Mouse (Mus musculus): ENCODE measurements at regions not wholly inside any gene's neighbourhood (a gene's known extent, or its start where the extent isn't known, plus 50 kb on each side); places are given as distances from the start of the nearest gene placed in this dataset.

DNA sequence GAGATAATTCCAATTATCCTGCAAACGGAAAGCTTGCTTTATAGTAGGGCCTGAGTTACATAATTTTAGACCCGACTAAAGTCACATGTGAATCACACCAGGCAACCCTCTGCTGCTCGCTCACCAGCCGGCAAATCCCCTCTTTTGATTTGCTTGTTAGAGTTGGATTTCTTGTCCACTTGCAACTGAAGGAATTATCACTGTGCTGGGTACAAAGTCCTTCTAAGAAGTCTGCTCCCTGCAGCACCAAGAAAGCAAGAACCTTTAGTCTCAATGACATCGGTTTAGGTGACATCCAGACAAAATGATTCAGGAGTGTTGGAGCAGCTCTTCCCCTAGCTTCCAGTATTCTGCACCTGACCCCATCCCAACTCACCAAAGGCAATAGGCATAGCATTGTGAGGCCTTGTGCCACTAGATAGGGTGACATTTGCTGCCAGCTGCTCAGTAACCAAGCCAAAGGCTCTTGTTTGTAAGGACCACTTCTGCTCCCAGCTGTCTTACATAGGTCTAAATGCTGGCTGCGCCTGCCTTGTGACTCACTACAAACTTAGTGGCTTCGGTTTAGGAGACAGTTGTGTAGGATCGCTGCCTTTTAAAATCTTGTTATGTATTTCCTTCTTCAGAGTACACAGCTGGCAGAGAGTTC lies 189.5 kb upstream of the Rreb1 start:
- ATAC-seq, result peak; percentile 47
- H3K4me1 ChIP-seq (replicated peaks), result no peaks in the 10 kb centered on the region
- H3K36me3 ChIP-seq, result no peaks in the 10 kb centered on the region
- H3K4me3 ChIP-seq (replicated peaks), result no peak overlapping the region
- H3K9ac ChIP-seq, result no peak overlapping the region
- 76% methylated on average over 8 of the region's 8 CpGs for WGBS
- 0 out of 2 replicates have a peak overlapping the region, but pooled peaks have one; percentile 5 for H3K27ac ChIP-seq
- H3K27me3 ChIP-seq (replicated peaks), result no peaks in the 10 kb centered on the region
- no peaks in the 10 kb centered on the region for H3K9me3 ChIP-seq
- H3K4me2 ChIP-seq (replicated peaks), result no peak overlapping the region

DNA sequence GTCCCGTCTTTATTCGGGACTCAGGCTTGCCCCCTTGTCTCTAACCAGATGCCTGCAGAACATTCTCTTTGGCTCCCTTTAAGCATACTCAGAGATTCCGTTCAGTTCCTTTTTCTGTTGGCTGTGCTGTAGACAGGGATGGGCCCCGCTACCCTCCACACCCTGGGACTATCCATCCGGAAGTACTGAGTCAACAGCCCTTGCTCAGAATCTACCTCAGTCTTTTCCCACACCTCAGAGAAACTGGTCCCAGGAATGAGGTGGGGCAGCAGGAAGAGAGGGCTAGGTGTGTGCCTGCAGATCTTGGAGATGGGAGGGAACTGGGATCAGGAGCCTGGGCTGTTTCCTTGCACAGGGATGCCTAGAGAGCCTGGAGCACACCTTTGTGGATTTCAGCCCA lies 186.1 kb upstream of the Rreb1 start:
- Histone ChIP-seq H3K9me3 (no peaks in the 10 kb centered on the region), H3K4me2 (replicated peaks) (no peak overlapping the region), H3K36me3 (no peaks in the 10 kb centered on the region), H3K27me3 (replicated peaks) (no peaks in the 10 kb centered on the region), H3K9ac (no peak overlapping the region), H3K4me1 (replicated peaks) (no peaks in the 10 kb centered on the region), H3K27ac (no peak overlapping the region), H3K4me3 (replicated peaks) (no peak overlapping the region)
- 69% methylated on average over 5 of the region's 5 CpGs for WGBS
- peak; percentile 82 for ATAC-seq

DNA sequence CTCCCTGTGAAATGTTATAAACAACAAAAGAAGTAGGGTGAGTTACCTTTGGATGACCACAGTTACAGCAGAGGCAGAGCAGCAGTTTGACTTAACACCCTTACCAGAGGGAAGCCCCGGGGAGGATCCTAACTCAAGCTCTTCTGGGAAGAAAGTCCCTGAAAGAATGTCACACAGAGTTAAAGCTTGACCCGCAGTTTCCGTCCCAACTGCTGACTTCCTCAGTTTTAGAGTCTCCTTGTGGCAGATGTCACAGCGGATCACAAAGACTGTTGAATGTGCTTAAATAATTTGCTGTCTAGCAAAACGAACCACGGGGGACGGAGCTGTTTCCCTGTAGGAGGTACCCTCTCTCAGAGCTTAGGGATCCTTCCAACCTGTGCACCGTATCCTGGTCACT lies 183.0 kb upstream of the Rreb1 start:
- Histone ChIP-seq H3K27ac (no peak overlapping the region), H3K9ac (no peak overlapping the region), H3K4me2 (replicated peaks) (no peak overlapping the region), H3K27me3 (replicated peaks) (no peaks in the 10 kb centered on the region), H3K36me3 (no peaks in the 10 kb centered on the region), H3K4me1 (replicated peaks) (0 out of 2 replicates have a peak, but pooled peaks cover 4% of the 10 kb centered on the region), H3K4me3 (replicated peaks) (no peak overlapping the region), H3K9me3 (no peaks in the 10 kb centered on the region)
- 43% methylated on average over 8 of the region's 8 CpGs for WGBS
- no peak for ATAC-seq

DNA sequence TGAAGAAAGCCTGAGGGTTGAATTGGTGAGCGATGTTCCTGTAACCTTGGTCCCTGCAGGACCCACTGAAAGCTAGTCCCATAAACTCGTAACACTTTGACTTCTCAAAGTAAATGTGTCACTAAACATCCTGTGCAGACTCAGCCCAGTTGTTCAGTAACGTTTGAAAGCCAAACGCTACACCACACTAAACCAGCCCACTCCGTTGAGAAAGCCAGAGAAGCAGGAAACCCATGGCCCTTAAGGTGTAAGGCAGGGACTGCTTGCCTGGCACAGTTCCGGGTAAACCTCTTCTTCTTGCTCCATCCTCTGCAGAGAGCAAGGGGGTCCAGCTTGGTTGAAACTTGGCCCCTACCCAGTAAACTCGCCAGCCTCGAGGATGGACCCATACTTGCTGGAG lies 180.6 kb upstream of the Rreb1 start:
- 51% methylated on average over 8 of the region's 8 CpGs for WGBS
- ATAC-seq, result peak; percentile 42; the same call in 1 of the 2 replicates
- Histone ChIP-seq H3K27me3 (replicated peaks) (no peaks in the 10 kb centered on the region), H3K4me2 (replicated peaks) (no peak overlapping the region), H3K4me3 (replicated peaks) (no peak overlapping the region), H3K36me3 (no peaks in the 10 kb centered on the region), H3K27ac (no peak overlapping the region), H3K4me1 (replicated peaks) (0 out of 2 replicates have a peak, but pooled peaks cover 4% of the 10 kb centered on the region), H3K9ac (no peak overlapping the region), H3K9me3 (no peaks in the 10 kb centered on the region)

DNA sequence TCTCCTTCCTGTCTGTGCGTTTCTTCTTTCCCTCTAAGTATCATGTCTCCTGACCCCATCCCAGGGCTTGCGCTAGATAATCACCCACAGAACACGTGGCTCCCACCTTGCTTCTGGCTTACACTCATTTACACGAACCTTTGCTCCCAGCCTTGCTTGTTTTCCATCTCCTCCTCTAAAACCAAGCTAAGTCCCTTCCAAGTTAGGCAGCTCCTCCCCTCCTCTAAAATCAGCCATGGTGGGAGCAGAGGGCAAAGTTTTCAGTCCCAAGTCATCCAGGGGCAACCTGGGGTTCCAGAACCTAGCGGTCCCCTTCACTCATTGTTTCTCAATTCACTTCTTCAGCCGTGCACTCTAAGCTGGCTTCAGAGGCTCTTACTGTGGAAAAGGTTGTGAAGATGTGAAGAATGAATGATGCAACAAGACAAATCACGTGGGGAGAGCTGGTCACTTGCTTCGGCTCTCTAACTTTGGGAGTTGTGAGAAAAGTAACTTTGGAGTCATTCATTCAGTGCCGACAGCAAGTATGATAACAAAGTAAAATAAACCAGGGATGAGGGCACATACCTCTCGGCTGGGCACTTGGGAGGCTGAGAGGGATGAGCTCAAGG lies 179.9 kb upstream of the Rreb1 start:
- H3K9ac ChIP-seq, result no peak overlapping the region
- peak; percentile 59; the same call in 1 of the 2 replicates for ATAC-seq
- no peak overlapping the region for H3K4me2 ChIP-seq (replicated peaks)
- H3K36me3 ChIP-seq, result no peaks in the 10 kb centered on the region
- H3K27ac ChIP-seq, result no peak overlapping the region
- no peaks in the 10 kb centered on the region for H3K9me3 ChIP-seq
- H3K27me3 ChIP-seq (replicated peaks), result no peaks in the 10 kb centered on the region
- no peak overlapping the region for H3K4me3 ChIP-seq (replicated peaks)
- WGBS, result 66% methylated on average over 10 of the region's 10 CpGs
- H3K4me1 ChIP-seq (replicated peaks), result 0 out of 2 replicates have a peak, but pooled peaks cover 4% of the 10 kb centered on the region

DNA sequence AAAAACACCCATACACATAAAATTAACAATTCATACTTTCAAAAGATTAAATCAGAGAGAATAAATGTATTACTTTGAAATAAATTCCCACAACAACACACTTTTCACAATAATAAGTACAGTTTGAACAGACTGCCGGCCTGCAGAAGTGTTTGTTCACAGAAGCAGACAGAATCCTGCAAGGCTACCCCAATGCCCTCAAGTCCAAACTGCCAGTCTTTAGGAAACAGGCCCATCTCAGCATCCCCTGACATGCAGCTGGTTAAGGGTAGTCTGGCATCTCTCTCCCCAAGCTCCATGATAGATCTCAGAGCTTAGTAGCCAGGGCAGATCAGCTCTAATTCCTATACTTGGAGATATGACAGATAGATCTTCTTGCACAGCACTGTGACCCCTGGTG lies 178.5 kb upstream of the Rreb1 start:
- H3K27ac ChIP-seq, result no peak overlapping the region
- no peak overlapping the region for H3K9ac ChIP-seq
- H3K36me3 ChIP-seq, result no peaks in the 10 kb centered on the region
- H3K9me3 ChIP-seq, result no peaks in the 10 kb centered on the region
- no peaks in the 10 kb centered on the region for H3K27me3 ChIP-seq (replicated peaks)
- 0 out of 2 replicates have a peak, but pooled peaks cover 4% of the 10 kb centered on the region for H3K4me1 ChIP-seq (replicated peaks)
- no peak for ATAC-seq
- whole genome bisulfite sequencing, result 95% methylated on average over 1 of the region's 1 CpGs
- no peak overlapping the region for H3K4me2 ChIP-seq (replicated peaks)
- no peak overlapping the region for H3K4me3 ChIP-seq (replicated peaks)

DNA sequence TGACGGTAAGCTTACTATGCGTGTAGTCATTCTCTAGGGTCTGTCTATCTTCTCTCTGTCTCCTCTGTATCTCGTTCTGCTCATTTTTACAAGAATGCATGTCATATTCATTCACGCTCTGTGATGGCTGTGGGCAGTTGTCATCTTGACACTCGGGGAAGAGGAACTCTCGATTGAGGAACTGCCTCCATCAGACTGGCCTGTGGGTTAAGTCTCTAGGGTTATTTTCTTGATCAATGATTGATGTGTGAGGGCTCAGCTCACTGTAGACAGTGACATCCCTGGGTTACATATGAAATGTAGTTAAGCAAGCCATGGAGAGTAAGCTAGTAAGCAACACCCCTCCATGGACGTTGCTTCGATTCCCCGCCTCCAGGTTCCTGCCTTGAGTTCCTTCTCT lies 178.0 kb upstream of the Rreb1 start:
- H3K4me3 ChIP-seq (replicated peaks), result no peak overlapping the region
- H3K27ac ChIP-seq, result no peak overlapping the region
- H3K4me1 ChIP-seq (replicated peaks), result 0 out of 2 replicates have a peak, but pooled peaks cover 4% of the 10 kb centered on the region
- no peak overlapping the region for H3K9ac ChIP-seq
- no peaks in the 10 kb centered on the region for H3K27me3 ChIP-seq (replicated peaks)
- ATAC-seq, result no peak
- H3K9me3 ChIP-seq, result no peaks in the 10 kb centered on the region
- H3K4me2 ChIP-seq (replicated peaks), result no peak overlapping the region
- 87% methylated on average over 9 of the region's 9 CpGs for WGBS
- no peaks in the 10 kb centered on the region for H3K36me3 ChIP-seq

DNA sequence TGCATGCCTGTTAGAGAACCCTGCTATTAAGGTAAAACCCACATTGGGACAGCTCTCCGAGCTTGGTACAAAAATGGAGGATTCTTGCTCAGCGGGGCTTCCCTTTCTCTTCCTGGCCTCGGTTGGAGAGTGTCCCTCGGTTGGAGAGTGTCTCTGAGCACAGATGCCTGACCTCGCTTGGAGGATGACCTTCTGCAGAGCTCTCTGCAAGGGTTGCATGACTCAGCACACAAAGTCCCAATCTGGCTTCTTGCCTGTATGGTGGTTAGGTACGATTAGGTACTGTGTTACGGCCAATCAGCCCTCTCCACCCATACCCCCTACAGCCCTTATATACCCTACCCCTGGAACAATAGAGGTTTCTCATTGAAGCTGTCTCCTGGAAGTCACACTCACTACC lies 177.1 kb upstream of the Rreb1 start:
- Histone ChIP-seq H3K27ac (no peak overlapping the region), H3K36me3 (no peaks in the 10 kb centered on the region), H3K9me3 (no peaks in the 10 kb centered on the region), H3K27me3 (replicated peaks) (no peaks in the 10 kb centered on the region), H3K9ac (no peak overlapping the region), H3K4me2 (replicated peaks) (no peak overlapping the region), H3K4me3 (replicated peaks) (no peak overlapping the region), H3K4me1 (replicated peaks) (0 out of 2 replicates have a peak, but pooled peaks cover 4% of the 10 kb centered on the region)
- no peak for ATAC-seq
- WGBS, result 78% methylated on average over 7 of the region's 7 CpGs

DNA sequence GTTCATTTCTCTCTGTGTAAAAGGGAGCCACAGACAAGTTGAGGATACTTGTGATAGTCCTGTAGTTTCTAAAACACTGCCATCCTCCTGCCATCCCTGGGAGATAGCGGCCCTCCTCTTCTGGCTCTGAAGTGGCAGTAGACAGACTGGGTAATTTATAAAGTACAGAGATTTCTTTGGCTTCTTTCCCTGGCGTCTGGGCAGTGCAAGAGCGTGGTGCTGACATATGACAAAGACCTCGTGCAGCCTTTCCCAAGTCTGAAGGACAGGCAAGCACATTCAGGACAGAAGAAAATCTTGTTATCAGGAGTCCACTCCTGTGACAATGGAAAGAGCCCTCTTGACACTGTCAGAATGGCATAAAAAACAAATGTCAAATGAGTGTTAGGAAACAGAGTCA lies 175.9 kb upstream of the Rreb1 start:
- 47% methylated on average over 4 of the region's 4 CpGs for WGBS
- Histone ChIP-seq H3K4me2 (replicated peaks) (no peak overlapping the region), H3K27me3 (replicated peaks) (no peaks in the 10 kb centered on the region), H3K4me1 (replicated peaks) (0 out of 2 replicates have a peak, but pooled peaks cover 4% of the 10 kb centered on the region), H3K27ac (no peak overlapping the region), H3K9me3 (no peaks in the 10 kb centered on the region), H3K9ac (no peak overlapping the region), H3K36me3 (no peaks in the 10 kb centered on the region), H3K4me3 (replicated peaks) (no peak overlapping the region)
- no peak for ATAC-seq

DNA sequence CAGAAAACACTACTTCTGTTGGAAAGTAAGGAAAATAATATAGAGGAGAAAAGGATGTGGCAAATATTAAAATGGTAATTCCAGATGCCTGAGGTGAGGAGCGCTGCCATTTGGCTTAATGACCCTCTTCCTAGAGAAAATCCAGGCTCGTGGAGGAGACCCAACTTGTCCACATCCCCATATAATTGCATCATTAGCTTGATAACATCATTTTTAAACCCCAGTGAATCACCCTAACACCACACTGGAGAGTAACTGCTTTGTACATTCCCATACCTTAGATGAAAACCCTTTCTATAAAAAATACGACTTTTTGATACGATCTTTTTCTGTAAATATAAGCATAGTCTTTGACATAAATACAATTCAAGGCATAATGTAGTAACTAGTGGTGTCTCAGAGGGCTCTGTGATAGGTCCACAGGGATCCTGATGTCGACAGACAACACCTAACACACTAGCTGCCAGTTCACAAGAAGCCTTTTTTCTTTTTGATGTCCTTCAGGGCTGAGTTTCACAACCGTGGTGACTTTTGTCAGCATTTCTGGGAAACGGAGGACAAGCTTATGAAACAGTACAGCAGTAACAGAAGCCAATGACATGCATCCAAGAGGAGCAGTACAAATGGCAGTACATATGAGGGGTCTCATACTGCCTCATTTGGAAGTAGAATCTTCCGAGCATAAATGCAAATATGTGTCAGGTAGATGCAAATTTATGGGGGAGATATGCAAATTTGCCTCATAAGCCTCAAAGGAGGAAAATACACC lies 174.8 kb upstream of the Rreb1 start:
- Histone ChIP-seq H3K27ac (no peak overlapping the region), H3K4me2 (replicated peaks) (no peak overlapping the region), H3K27me3 (replicated peaks) (no peaks in the 10 kb centered on the region), H3K4me1 (replicated peaks) (no peaks in the 10 kb centered on the region), H3K9me3 (no peaks in the 10 kb centered on the region), H3K4me3 (replicated peaks) (no peak overlapping the region), H3K36me3 (no peaks in the 10 kb centered on the region), H3K9ac (no peak overlapping the region)
- 73% methylated on average over 8 of the region's 8 CpGs for WGBS
- ATAC-seq, result no peak

DNA sequence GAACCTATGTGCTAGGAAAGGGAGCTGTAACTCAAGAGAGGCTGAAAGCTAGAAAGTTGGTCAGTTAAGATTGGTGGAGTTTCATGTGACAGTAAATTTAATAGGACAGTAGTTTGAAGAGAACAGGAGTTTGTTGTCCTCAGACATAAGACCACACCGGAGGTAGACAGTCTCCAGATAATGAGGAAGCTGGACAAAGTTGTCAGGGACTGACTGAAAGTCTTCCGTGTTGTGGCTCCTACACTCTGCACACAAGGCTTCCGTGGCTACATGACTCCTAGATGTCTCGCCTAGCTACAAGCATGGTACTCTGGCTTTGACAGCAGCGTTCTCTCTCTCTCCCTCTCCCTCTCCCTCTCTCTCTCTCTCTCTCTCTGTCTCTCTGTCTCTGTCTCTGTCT lies 171.9 kb upstream of the Rreb1 start:
- 91% methylated on average over 5 of the region's 5 CpGs for WGBS

DNA sequence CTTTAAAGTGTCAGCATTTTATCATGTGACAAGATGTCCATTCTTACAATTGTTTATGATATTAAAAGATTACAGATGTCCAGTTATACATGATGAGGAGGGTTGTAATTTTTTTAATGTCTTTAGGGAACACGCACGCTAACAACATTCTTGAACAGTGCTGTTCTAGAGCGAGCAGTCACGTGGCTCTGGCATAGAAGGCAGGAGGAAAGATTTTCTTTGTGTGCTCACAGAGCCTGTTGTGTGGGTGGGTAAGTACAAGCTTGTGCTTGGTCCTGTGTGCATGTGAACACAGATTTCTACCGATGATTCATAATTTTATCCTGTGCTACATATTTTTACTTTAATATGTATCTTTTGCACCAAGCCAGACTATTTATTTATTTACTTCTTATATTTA lies 169.1 kb upstream of the Rreb1 start:
- H3K27ac ChIP-seq, result no peak overlapping the region
- H3K9me3 ChIP-seq, result no peaks in the 10 kb centered on the region
- 79% methylated on average over 5 of the region's 5 CpGs for WGBS
- no peaks in the 10 kb centered on the region for H3K27me3 ChIP-seq (replicated peaks)
- no peaks in the 10 kb centered on the region for H3K4me1 ChIP-seq (replicated peaks)
- no peaks in the 10 kb centered on the region for H3K36me3 ChIP-seq
- H3K9ac ChIP-seq, result no peak overlapping the region
- H3K4me2 ChIP-seq (replicated peaks), result no peak overlapping the region
- no peak for ATAC-seq
- H3K4me3 ChIP-seq (replicated peaks), result no peak overlapping the region

More for the DNA sequence above, 171.9 kb upstream of the Rreb1 start:
- H3K4me3 ChIP-seq (replicated peaks), result no peak overlapping the region
- no peak overlapping the region for H3K9ac ChIP-seq
- H3K9me3 ChIP-seq, result no peaks in the 10 kb centered on the region
- H3K27ac ChIP-seq, result no peak overlapping the region
- no peak overlapping the region for H3K4me2 ChIP-seq (replicated peaks)
- no peaks in the 10 kb centered on the region for H3K4me1 ChIP-seq (replicated peaks)
- no peaks in the 10 kb centered on the region for H3K27me3 ChIP-seq (replicated peaks)
- no peaks in the 10 kb centered on the region for H3K36me3 ChIP-seq
- no peak for ATAC-seq

Data from intestine, embryonic 15.5 days (tissue).